In genomic region chr15:11745629-11746372, GRCm38 (mm10) we compare ENCODE assay signal across 17 mouse cellular contexts.
DNase-seq lines count a peak whose midpoint lies in the region; ATAC-seq lines count a peak whose summit lies in the region.
"Had no signal": no experiment of that assay in that cellular context is flagged by ENCODE, and none has a peak within 500 bp of the region (broad histone marks: within the 10 kb centered on the region; RNA-seq: fewer than 3 reads in every experiment).

No protein-coding gene starts in this region.

- H3K4me3 ChIP-seq in kidney, embryonic 15.5 days (replicated peaks) = no peak overlapping the region
- no peak overlapping the region for H3K4me3 ChIP-seq in liver, embryonic 13.5 days (replicated peaks)
- H3K4me3 ChIP-seq: midbrain, embryonic 12.5 days had no signal

- H3K9ac ChIP-seq in kidney, embryonic 15.5 days = no peak overlapping the region
- H3K9ac ChIP-seq in liver, embryonic 13.5 days = no peak overlapping the region
- H3K9ac ChIP-seq: midbrain, embryonic 12.5 days had no signal

- peak overlapping the region; percentile 52; the same call in 1 of the 2 replicates for H3K27ac ChIP-seq in kidney, embryonic 15.5 days
- H3K27ac ChIP-seq in liver, embryonic 13.5 days = 0 out of 2 replicates have a peak overlapping the region, but pooled peaks have one; percentile 14
- H3K27ac ChIP-seq: hindbrain, postnatal 0 days; midbrain, embryonic 12.5 days had no signal

- H3K4me1 ChIP-seq in kidney, embryonic 15.5 days = peaks cover 11% of the 10 kb centered on the region
- H3K4me1 ChIP-seq in liver, embryonic 13.5 days (replicated peaks) = no peaks in the 10 kb centered on the region

- ATAC-seq in kidney, embryonic 15.5 days (replicated peaks; ENCODE audit: low FRiP score) = no peak
- no peak for ATAC-seq in liver, embryonic 13.5 days (ENCODE audit: low read depth)
- ATAC-seq: forebrain, embryonic 16.5 days; hindbrain, postnatal 0 days; Patski had no signal

- no peaks in the 10 kb centered on the region for H3K9me3 ChIP-seq in kidney, embryonic 15.5 days (replicated peaks)
- H3K9me3 ChIP-seq in liver, embryonic 13.5 days (replicated peaks) = no peaks in the 10 kb centered on the region
- H3K9me3 ChIP-seq: midbrain, embryonic 12.5 days had no signal

- DNase-seq in kidney, postnatal 10 days = no peak
- peak; percentile 31 for DNase-seq in gonadal fat pad, adult 2 months (ENCODE audit: low read depth)
- DNase-seq in liver, embryonic 13.5 days = no peak
- peak; percentile 46 to 47 for DNase-seq in lung, postnatal 4 days
- no peak for DNase-seq in embryo, embryonic 10.5 days (ENCODE audit: low spot score)
- DNase-seq in ovary, postnatal 10 days (ENCODE audit: low spot score) = no peak
- DNase-seq: cerebellum, postnatal 25 days; gastrocnemius, postnatal 36 days; kidney, postnatal 25 days; layer of hippocampus, postnatal 36 days; thymus, adult 18-20 months had no signal

- no peaks in the 10 kb centered on the region for H3K27me3 ChIP-seq in kidney, embryonic 15.5 days
- no peaks in the 10 kb centered on the region for H3K27me3 ChIP-seq in liver, embryonic 13.5 days
- H3K27me3 ChIP-seq: CH12.LX; midbrain, embryonic 12.5 days; Patski had no signal

- 78% methylated on average over 9 of the region's 9 CpGs for WGBS in kidney, embryonic 15.5 days
- 63% methylated on average over 9 of the region's 9 CpGs for WGBS in liver, embryonic 13.5 days (ENCODE audit: insufficient replicate concordance)

- no peaks in the 10 kb centered on the region for H3K36me3 ChIP-seq in kidney, embryonic 15.5 days
- H3K36me3 ChIP-seq in liver, embryonic 13.5 days = no peaks in the 10 kb centered on the region
- H3K36me3 ChIP-seq: midbrain, embryonic 12.5 days had no signal

- H3K4me2 ChIP-seq in kidney, embryonic 15.5 days = no peak overlapping the region
- H3K4me2 ChIP-seq in liver, embryonic 13.5 days = no peak overlapping the region
- H3K4me2 ChIP-seq: midbrain, embryonic 12.5 days had no signal

Comparison
In these comparisons a context has a peak if more than half of its experiments do, and no peak if none do; other contexts are left out.
1. DNase-seq: peak in gonadal fat pad, adult 2 months (single experiment) and lung, postnatal 4 days (2 of 2); none in kidney, postnatal 10 days (single experiment), liver, embryonic 13.5 days (single experiment), embryo, embryonic 10.5 days (single experiment) and ovary, postnatal 10 days (single experiment).